In genomic region chr6:33872192-33872591, GRCm38 (mm10) we compare ENCODE assay signal across 16 mouse cellular contexts.
DNase-seq lines count a peak whose midpoint lies in the region; ATAC-seq lines count a peak whose summit lies in the region.
"Had no signal": no experiment of that assay in that cellular context is flagged by ENCODE, and none has a peak within 500 bp of the region (broad histone marks: within the 10 kb centered on the region; RNA-seq: fewer than 3 reads in every experiment).

No protein-coding gene starts in this region.

- no peaks in the 10 kb centered on the region for H3K27me3 ChIP-seq in heart, embryonic 11.5 days (ENCODE audit: control insufficient read depth, insufficient read depth, low read length)
- H3K27me3 ChIP-seq in kidney, embryonic 14.5 days (ENCODE audit: control insufficient read depth, insufficient read depth, low read length), result no peaks in the 10 kb centered on the region
- H3K27me3 ChIP-seq in neural tube, embryonic 15.5 days (replicated peaks), result no peaks in the 10 kb centered on the region
- H3K27me3 ChIP-seq: liver, embryonic 12.5 days; lung, embryonic 15.5 days; stomach, embryonic 15.5 days had no signal

- no peak for DNase-seq in heart, postnatal 36 days
- peak; percentile 4 for DNase-seq in kidney, adult 11 months
- DNase-seq in neural tube, embryonic 10.5 days (ENCODE audit: extremely low spot score, low spot score), result peak; percentile 15
- no peak for DNase-seq in left cerebral cortex, adult 8-10 months (ENCODE audit: low spot score in 2 of 2)
- DNase-seq: adrenal gland, postnatal 14 days; cerebellum, adult 8-10 months; gastrocnemius, postnatal 14 days had no signal

- no peak overlapping the region for H3K9ac ChIP-seq in heart, embryonic 11.5 days (ENCODE audit: low read depth, low read length)
- H3K9ac ChIP-seq in kidney, embryonic 14.5 days (ENCODE audit: low read depth, low read length), result no peak overlapping the region
- no peak overlapping the region for H3K9ac ChIP-seq in neural tube, embryonic 15.5 days (replicated peaks)
- H3K9ac ChIP-seq: liver, embryonic 12.5 days; lung, embryonic 15.5 days; stomach, embryonic 15.5 days had no signal

- H3K36me3 ChIP-seq in heart, embryonic 11.5 days (ENCODE audit: control insufficient read depth, insufficient read depth, low read length), result no peaks in the 10 kb centered on the region
- no peaks in the 10 kb centered on the region for H3K36me3 ChIP-seq in kidney, embryonic 14.5 days (ENCODE audit: control insufficient read depth, insufficient read depth, low read length)
- no peaks in the 10 kb centered on the region for H3K36me3 ChIP-seq in neural tube, embryonic 15.5 days
- H3K36me3 ChIP-seq: embryonic facial prominence, embryonic 10.5 days; liver, embryonic 12.5 days; lung, embryonic 15.5 days; stomach, embryonic 15.5 days had no signal

- peaks cover 31% of the 10 kb centered on the region for H3K4me1 ChIP-seq in heart, embryonic 11.5 days (ENCODE audit: control insufficient read depth, insufficient read depth, low read length)
- H3K4me1 ChIP-seq in kidney, embryonic 14.5 days (ENCODE audit: control insufficient read depth, insufficient read depth, low read length), result no peaks in the 10 kb centered on the region
- peaks cover 18% of the 10 kb centered on the region for H3K4me1 ChIP-seq in neural tube, embryonic 15.5 days
- H3K4me1 ChIP-seq: liver, embryonic 12.5 days; stomach, embryonic 15.5 days had no signal

- WGBS in heart, embryonic 11.5 days (ENCODE audit: insufficient replicate concordance), result 53% methylated on average over 1 of the region's 1 CpGs
- WGBS in kidney, embryonic 14.5 days, result 30% methylated on average over 1 of the region's 1 CpGs
- 46% methylated on average over 1 of the region's 1 CpGs for WGBS in neural tube, embryonic 15.5 days

- H3K4me3 ChIP-seq in heart, embryonic 11.5 days (ENCODE audit: low read depth, low read length), result no peak overlapping the region
- no peak overlapping the region for H3K4me3 ChIP-seq in kidney, embryonic 14.5 days (ENCODE audit: low read length)
- H3K4me3 ChIP-seq in neural tube, embryonic 15.5 days (replicated peaks), result no peak overlapping the region
- H3K4me3 ChIP-seq: embryonic facial prominence, embryonic 10.5 days; erythroblast, embryonic 14.5 days; liver, embryonic 12.5 days; lung, embryonic 15.5 days; stomach, embryonic 15.5 days had no signal

- intact Hi-C loops in heart, postnatal 36 days (cut with DNase I), result no loop called here

- no peak overlapping the region for H3K4me2 ChIP-seq in heart, embryonic 11.5 days
- H3K4me2 ChIP-seq in kidney, embryonic 14.5 days (replicated peaks; ENCODE audit: low read depth, low read length), result no peak overlapping the region
- no peak overlapping the region for H3K4me2 ChIP-seq in neural tube, embryonic 15.5 days
- H3K4me2 ChIP-seq: liver, embryonic 12.5 days; lung, embryonic 15.5 days; stomach, embryonic 15.5 days had no signal

- no peaks in the 10 kb centered on the region for H3K9me3 ChIP-seq in heart, embryonic 11.5 days (replicated peaks; ENCODE audit: control insufficient read depth, low read length)
- H3K9me3 ChIP-seq in kidney, embryonic 14.5 days (ENCODE audit: control insufficient read depth, low read length), result no peaks in the 10 kb centered on the region
- no peaks in the 10 kb centered on the region for H3K9me3 ChIP-seq in neural tube, embryonic 15.5 days (replicated peaks)
- H3K9me3 ChIP-seq: embryonic facial prominence, embryonic 10.5 days; liver, embryonic 12.5 days; lung, embryonic 15.5 days; stomach, embryonic 15.5 days had no signal

- H3K27ac ChIP-seq in heart, embryonic 11.5 days (ENCODE audit: low read depth, low read length), result peak overlapping the region; percentile 41; the same call in 1 of the 2 replicates
- H3K27ac ChIP-seq in kidney, embryonic 14.5 days (ENCODE audit: low read depth, low read length), result no peak overlapping the region
- no peak overlapping the region for H3K27ac ChIP-seq in neural tube, embryonic 15.5 days (replicated peaks)
- H3K27ac ChIP-seq: embryonic facial prominence, embryonic 10.5 days; liver, embryonic 12.5 days; lung, embryonic 15.5 days; stomach, embryonic 15.5 days had no signal

- ATAC-seq in heart, embryonic 11.5 days (replicated peaks; ENCODE audit: insufficient number of reproducible peaks, low FRiP score, low TSS enrichment), result no peak
- no peak for ATAC-seq in kidney, embryonic 14.5 days (ENCODE audit: low FRiP score, low TSS enrichment)
- no peak for ATAC-seq in neural tube, embryonic 15.5 days (ENCODE audit: low FRiP score)
- ATAC-seq: intestine, embryonic 16.5 days; liver, embryonic 12.5 days had no signal

Comparison
In these comparisons a context has a peak if more than half of its experiments do, and no peak if none do; other contexts are left out.
1. DNase-seq: peak in kidney, adult 11 months (single experiment) and neural tube, embryonic 10.5 days (single experiment); none in heart, postnatal 36 days (0 of 2) and left cerebral cortex, adult 8-10 months (0 of 2).